Mouse (Mus musculus): ENCODE results near the gene Ttc39a. TPM values are rescaled to one million over a fixed set of nuclear protein-coding genes. Genes with fewer than 3 reads are reported as not detected.

Gene Ttc39a
- total RNA-seq, 2 experiments from 2014 or later, result 0.89 to 1.4 TPM

DNA sequence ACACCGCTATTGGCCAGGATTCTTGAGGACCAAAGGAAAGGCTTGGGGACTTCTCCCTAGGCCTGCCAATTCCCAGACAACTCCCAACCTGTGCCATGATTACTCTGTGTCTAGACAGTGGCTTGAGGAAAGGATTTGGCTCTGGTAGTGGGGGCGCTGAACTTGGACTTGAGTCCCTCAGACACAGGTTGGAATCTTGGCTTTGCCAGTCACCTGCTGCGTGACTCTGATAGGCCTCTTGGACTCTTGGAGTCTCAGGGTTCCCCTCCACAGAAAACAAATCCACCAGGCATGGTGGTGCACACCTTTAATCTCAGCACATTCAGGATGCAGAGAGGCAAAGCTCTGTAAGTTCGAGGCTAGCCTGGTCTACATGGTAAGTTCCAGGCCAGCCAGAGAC is 13.1 kb downstream of the Ttc39a start:
- no peak for DNase-seq
- intact Hi-C loops (cut with DNase I), result no loop called here

- DNase-seq, result no peak
These were observed 13.8 kb downstream of the Ttc39a start for GRCm38 (mm10) chr4:109420138-109420795.

GRCm38 (mm10) chr4:109421608-109422007 is 15.2 kb downstream of the Ttc39a start:
- intact Hi-C loops (cut with DNase I), result no loop called here
- DNase-seq, result no peak

More at GRCm38 (mm10) chr4:109420138-109420795, 13.8 kb downstream of the Ttc39a start:
- intact Hi-C loops (cut with DNase I), result no loop called here

- no peak for DNase-seq
- intact Hi-C loops (cut with DNase I), result no loop called here
These were observed 16.0 kb downstream of the Ttc39a start for GRCm38 (mm10) chr4:109422436-109422835.

GRCm38 (mm10) chr4:109423438-109423837 is 17.0 kb downstream of the Ttc39a start:
- intact Hi-C loops (cut with DNase I), result no loop called here
- no peak for DNase-seq

GRCm38 (mm10) chr4:109427058-109427457 is 20.6 kb downstream of the Ttc39a start:
- intact Hi-C loops (cut with DNase I), result no loop called here
- no peak for DNase-seq

GRCm38 (mm10) chr4:109430250-109430649 is 23.8 kb downstream of the Ttc39a start:
- intact Hi-C loops (cut with DNase I), result no loop called here
- no peak for DNase-seq

DNA sequence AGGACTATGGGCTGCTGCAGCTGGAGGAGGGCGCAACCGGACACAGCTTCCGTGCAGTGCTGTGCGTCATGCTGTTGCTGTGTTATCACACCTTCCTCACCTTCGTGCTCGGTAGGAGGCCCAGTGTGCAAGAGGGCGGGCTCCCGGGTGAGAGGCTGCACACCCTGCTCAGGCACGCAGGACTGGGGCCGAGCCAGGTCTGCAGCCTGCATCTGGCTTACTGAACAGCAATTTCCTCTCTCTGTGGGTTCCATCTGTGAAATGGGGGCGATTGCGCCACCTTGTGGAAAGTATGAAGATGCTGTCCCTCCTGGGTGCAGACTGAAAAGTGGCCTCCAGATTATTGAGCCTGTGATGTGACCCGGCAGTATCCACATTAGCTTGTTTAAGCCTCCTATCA is 24.4 kb downstream of the Ttc39a start:
- intact Hi-C loops (cut with DNase I), result no loop called here
- peak; percentile 52 to 55 for DNase-seq

DNA sequence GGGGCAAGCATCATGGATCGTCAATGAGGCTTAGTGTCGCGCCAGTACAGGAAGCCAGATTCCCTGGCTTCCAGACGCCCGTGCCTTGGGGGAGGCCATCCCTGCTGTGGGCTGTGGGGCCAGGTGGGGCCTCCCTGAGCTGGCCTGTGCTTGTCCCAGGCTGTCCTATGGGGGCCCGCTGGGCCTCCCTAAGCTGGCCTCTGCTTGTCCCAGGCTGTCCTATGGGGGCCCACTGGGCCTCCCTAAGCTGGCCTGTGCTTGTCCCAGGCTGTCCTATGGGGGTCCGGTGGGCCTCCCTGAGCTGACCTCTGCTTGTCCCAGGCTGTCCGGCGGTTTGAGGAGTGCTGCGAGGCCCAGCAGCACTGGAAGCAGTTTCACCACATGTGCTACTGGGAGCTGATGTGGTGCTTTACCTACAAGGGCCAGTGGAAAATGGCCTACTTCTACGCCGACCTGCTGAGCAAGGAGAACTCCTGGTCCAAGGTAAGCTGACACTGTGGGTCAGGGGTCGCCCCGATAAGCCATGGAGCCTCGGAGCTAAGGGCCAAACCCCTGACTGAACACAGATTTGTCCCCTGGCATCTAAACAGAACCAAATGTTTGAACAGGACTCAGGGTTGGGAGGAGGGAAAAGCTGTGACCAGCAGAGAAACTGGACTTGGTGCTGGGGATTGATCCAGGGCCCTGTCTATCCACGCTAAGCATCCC is 26.4 kb downstream of the Ttc39a start:
- intact Hi-C loops (cut with DNase I), result no loop called here
- DNase-seq, result no peak

DNA sequence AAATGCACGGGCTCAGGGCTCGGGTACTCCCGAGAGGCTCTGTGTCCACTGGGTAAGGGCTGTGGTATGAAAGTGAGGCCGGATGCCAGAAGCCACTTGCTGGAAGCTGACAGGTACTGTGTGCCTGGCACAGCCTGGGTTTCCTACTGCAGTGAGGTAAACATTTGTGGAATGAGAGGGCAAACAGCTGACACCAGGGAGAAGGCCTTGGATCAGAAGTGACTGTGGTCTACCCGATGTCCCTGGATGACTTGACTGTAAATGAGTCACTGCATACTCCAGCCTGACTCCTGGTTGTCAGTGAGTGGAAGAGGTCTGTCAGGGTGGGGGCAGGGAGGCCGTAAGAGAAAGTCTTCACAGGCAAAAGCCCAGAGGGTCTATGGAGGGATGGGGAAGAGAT is 27.2 kb downstream of the Ttc39a start:
- peak in 1 of 2 experiments; percentile 46 for DNase-seq
- intact Hi-C loops (cut with DNase I), result no loop called here

DNA sequence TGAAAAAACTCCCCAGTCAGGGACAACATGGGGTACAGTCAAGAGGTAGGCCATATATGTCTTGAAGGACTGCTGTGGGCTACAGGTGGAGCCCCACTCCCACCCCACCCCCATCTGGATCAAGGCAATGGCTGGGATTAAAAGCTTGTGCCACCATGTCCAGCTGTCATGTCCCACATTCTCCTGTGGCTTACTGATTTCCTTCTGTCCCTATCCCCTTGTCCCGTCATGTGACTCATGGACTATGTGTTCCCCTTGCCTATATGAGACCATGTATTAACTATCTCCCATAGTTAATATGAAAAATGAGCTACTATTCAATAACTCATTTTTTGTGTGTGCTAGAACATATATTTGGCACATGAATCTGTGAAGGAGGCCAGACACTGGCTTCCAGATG is 27.8 kb downstream of the Ttc39a start:
- intact Hi-C loops (cut with DNase I), result no loop called here
- no peak for DNase-seq

GRCm38 (mm10) chr4:109437913-109438878 is 31.8 kb downstream of the Ttc39a start:
- DNase-seq, result peak; percentile 72 to 80
- intact Hi-C loops (cut with DNase I), result loop anchor here (2.0 kb wide), 1 partner anchor 39 kb away; no protein-coding TSS in a partner anchor

DNA sequence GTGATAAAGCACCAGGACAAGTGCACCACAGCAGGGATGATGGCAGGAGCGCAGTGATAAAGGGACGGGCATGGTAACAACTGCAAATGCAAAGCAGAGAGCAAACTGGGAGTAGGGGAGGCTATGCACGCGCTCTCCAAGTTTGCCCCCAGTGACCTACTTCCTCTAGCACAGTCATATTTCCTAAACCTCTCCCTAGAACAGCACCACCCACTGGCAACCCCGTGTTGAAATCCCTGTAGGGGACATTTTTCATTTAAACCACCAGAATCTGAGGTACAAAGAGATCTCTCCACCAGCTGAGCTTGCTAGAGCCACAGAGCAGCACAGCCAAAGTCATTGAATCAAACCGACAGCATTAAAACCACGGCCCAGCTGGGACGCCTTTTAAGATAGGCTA is 32.7 kb downstream of the Ttc39a start:
- intact Hi-C loops (cut with DNase I), result loop anchor here (2.0 kb wide), 1 partner anchor 38 kb away; no protein-coding TSS in a partner anchor
- no peak for DNase-seq

DNA sequence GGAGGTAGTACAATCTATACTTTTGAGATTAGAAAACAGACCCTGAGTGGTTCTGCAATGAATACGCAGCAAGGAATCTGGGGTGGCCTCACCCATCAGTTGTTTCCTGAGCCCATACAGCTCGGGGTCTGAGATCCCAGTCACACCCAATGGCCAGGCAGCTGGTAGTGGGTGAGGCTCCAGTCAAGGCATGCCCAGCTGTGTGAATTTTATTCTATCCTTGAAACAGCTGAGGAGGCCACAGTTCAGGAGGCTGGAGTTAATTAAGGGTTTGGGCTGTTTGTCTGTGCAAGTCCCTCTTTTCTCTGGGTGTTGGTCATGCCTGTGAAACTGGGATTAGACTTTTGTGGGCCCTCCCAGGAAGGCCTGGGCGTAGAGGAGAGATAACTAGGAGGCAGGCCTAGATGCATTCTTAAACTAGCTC is 33.4 kb downstream of the Ttc39a start:
- DNase-seq, result no peak
- intact Hi-C loops (cut with DNase I), result loop anchor here (2.0 kb wide), 1 partner anchor 37 kb away; no protein-coding TSS in a partner anchor

DNA sequence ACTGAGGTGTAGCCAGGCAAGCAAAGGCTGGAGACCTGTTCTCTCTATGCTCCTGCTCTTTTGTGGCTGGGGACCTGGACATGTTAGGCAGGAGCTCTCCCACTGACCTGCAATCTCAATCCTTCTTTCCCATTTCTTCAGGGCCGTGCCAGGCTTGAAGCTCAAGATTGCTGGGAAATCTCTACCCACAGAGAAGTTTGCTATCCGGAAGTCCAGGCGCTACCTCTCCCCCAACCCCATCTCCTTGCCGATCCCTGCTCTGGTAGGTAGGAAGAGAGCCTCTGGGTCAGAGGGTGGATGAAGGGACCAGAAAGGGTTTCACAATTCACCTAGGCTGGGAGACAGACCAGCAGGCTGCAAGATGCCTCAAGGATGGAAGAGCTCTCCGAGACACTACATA is 34.0 kb downstream of the Ttc39a start:
- intact Hi-C loops (cut with DNase I), result no loop called here
- no peak for DNase-seq

- intact Hi-C loops (cut with DNase I), result no loop called here
- DNase-seq, result no peak
These were observed 34.6 kb downstream of the Ttc39a start for GRCm38 (mm10) chr4:109441000-109441399.

DNA sequence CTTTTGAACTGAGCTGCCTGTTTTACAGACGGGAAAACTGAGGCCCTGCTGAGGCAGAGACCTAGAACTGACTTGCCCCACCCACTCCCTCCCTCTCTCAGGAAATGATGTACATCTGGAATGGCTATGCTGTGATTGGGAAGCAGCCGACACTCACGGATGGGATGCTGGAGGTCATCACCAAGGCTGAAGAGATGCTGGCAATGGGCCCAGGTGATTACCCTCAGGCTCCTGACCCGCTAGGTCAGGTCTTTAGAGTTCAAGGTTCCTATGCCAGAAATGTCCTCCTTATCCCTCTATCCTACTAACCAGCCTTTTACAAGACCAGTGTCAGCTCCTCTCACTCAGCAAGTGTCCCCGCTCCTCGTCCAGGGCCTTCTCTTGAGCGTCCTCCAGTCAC is 35.7 kb downstream of the Ttc39a start:
- no peak for DNase-seq
- intact Hi-C loops (cut with DNase I), result no loop called here

DNA sequence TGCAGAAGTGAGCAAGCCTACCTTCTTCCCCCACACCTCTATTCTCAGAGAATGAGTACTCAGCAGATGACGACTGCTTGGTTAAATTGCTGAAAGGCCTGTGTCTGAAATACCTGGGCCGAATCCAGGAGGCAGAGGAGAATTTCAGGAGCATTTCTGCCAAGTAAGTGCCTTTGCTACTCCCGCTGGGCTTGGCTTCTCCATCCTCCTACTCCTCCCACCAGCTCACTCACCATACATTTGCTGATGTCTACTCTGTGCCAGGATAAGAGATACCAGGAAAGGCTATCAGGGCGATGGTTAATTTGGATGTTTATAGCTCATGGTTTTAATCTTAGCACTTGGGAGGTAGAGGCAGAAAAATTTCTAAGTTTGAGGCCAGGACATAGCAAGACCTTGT is 36.2 kb downstream of the Ttc39a start:
- no peak for DNase-seq
- intact Hi-C loops (cut with DNase I), result no loop called here

- DNase-seq, result no peak
- intact Hi-C loops (cut with DNase I), result no loop called here
These were observed 38.0 kb downstream of the Ttc39a start for GRCm38 (mm10) chr4:109444471-109444870.

GRCm38 (mm10) chr4:109444951-109445350 is 38.5 kb downstream of the Ttc39a start:
- intact Hi-C loops (cut with DNase I), result no loop called here
- DNase-seq, result no peak

- DNase-seq, result peak in 1 of 2 experiments; percentile 30
- intact Hi-C loops (cut with DNase I), result no loop called here
These were observed 39.0 kb downstream of the Ttc39a start for GRCm38 (mm10) chr4:109445397-109445796.
